Mouse (Mus musculus): ENCODE measurements at regions not wholly inside any gene's neighbourhood (a gene's known extent, or its start where the extent isn't known, plus 50 kb on each side); places are given as distances from the start of the nearest gene placed in this dataset.

DNA sequence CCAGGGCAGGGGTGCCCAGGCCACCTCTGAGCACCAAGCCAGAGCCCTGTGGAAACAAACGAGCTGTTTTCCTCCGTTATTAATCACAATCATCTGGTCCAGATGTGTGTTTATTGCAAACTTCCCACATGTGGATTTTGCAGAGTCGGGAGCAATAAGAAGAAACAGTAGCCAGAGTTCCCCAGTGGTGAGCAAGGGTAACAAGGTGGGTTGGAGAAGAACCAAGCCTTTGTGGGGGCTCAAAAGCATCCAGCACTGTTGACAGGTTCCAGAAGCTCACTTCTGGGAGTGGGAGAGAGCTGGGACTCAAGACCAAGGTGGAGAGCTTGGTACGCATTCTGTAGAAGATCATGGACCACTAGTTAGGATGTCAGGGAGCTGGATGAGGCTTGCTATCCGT is 63.6 kb downstream of the Hif1an start:
- DNase-seq: no peak

DNA sequence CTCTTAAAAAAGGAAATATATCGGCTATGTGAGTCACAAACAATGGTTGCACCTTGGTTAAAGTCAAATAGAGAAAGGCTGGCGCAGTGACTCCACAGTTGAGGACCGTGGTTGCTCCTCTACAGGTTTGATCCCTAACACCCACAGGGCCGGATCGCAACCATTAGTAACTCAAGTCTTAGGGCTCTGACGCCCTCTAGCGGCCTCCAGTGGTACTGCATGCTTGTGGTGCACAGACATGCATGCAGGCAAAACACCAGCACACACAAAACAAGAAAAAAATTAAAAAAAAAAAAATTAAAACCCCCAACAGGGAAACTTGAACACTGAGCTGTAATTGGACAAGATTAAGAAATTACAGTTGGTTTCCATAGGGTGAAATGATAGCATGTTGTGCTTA is 67.1 kb downstream of the Hif1an start:
- no peak for DNase-seq

DNA sequence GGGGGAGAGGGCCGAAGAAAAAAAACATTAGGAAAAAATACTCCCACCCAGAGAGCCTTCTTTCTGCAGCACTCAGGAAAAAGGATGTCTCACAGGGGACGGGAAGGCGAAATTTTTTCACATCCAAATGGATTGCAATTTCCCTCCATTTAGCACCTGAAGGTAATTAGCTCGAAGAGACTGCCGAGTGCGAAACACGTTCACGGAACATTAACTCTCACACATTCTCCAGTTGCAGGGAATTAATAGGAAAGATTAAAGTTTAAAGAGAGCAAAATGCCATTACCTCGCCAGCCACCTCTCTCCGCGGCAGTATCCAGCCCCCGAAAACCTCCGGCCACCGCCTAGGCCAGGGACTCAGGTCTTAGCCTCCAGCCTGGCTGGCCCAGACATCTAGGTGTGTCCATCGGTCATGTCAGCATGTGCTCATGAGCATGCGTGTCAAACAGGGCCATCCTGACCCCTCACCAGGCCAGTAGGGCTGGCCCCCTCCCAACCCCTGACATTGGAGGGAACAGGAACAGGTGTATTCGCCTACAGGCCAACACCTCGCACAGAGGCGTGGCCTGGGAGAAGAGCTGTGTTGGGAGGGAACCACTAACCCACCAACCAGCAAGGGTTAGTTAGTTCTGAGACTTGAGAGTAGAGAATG is 68.8 kb downstream of the Hif1an start:
- DNase-seq: no peak

- no peak for DNase-seq
These were observed 74.6 kb downstream of the Hif1an start for GRCm38 (mm10) chr19:44637145-44637719.

DNA sequence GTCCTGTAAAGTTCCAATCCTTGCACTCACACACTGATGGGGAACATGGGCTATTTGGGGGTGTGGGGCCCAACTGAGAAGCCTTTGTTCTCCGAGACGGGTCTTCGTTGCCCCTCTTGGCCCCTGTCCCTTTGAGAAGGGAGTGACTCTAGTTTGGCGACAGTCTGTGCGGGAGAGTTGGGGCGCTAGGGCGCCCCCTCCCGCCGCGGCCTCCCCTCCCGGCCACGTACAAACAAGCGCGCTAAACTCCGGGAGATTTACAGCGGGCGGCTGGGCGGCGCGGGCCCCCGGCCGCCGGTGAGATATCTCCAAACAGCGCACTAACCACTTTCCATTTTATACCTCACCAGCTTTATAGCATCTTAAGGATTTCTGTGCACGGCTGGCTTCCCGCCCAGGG is 77.4 kb downstream of the Hif1an start:
- no peak for DNase-seq

GRCm38 (mm10) chr19:44640551-44640950 is 77.9 kb downstream of the Hif1an start:
- no peak for DNase-seq

- DNase-seq: no peak
These were observed 79.6 kb downstream of the Hif1an start for GRCm38 (mm10) chr19:44642294-44642693.

DNA sequence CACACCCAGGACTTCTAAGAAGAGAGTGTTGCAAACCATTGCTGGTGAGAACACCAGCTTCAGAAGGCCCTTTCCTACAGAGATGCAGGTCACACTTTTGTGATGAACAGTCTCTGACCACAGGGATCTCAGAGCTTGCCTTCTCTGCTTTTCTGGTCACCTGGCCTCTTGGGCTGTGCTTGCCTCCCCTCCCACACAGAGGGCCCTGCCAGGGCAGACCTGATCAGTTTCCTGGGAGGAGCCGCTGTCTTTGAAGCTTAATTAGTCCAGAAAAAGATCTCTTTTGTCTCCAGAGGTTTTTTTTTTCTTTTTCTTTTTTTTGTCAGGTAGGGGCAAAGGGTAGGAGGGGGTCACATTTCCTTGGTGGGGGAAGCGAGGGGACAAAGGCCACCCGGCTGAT is 81.7 kb downstream of the Hif1an start:
- no peak for DNase-seq

DNA sequence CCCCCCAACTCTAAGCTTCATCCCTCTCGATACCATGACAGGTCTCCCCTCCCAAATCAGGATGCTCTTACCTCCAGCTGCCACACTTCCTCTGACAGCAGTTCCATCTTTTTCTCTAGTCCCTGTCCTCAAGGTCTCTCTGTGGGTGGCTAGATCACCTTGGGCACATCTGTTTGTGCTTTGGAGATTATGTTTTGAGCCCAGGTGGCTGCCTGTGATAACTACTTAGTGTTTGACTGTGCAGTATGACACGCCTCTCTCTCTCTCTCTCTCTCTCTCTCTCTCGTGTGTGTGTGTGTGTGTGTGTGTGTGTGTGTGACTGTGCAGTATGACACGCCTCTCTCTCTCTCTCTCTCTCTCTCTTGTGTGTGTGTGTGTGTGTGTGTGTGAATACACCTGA is 82.3 kb downstream of the Hif1an start:
- no peak for DNase-seq

DNA sequence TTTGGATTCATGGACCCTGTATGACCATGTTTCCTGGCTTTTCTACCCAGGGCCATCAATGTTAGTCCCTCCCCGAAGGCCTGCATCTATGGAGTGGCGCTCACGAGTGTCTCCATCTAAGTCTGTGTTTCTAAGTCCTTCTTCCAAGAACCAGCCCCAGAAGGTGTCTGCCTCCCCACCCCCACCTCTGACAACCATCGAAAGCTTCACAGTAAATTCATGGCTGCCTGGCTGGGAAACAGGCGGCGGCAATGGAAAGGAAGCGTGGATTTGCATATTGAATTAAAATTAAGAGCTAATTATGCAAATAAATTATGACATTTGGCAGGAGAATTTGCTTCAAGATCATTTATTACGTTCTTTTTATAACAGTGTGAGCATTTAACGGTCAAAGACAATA is 83.9 kb downstream of the Hif1an start:
- no peak for DNase-seq

DNA sequence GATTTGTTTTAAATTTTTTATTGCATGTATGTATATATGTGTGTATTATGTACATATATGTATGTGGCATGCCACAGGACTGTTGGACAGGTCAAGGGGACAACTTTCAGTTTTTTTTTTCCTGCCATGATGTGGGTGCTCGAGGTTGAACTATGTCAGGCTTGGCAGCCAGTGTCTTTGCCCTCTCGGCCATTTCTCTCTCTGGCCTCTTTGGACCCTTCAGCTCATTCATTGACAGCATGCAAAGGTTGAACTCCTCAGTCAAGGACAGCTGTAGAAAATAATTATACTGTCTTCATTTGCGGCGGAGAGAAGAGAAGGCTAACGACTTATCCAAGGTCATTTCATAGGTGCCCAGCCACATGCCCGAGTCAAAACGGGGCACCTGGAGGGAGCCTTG is 86.6 kb downstream of the Hif1an start:
- DNase-seq: no peak

DNA sequence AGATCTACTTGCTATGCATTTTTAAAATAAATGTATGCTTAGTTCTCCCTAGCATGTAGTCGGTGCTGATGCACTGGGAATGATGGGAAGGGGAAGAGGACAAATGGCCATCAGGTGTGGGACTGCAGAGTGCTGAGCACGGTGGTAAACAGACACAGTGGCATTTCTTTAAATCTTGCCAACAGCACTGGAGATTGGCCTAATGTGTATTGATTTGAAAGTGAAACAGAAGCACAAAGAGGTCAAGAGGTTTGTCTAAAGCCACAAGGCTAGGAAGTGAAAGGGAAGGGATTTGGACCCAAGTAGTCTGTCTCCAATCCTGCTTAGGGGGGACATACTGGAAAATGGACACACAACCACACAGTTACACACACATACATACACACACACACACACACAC is 88.2 kb downstream of the Hif1an start:
- DNase-seq: no peak

DNA sequence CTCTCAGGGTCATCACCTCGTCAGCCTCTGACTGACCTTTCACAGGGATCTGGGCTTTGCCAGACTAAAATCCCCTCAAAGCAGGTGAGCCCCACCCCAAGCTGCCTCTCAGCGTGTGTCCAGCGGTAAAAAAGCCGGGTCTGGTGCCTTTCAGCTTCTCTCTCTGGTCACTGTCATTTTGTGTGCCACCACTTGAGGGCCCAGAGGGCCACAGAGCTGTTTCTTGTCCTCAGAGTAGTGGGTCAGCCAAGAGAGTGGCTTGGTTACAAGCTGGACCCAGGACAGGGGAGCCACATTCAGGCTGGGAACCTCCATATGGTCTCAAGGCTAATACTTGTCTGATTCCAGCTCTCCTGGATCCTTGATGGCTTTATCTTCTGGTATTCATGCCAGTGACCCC is 89.0 kb downstream of the Hif1an start:
- no peak for DNase-seq

GRCm38 (mm10) chr19:44655719-44656118 is 93.1 kb downstream of the Hif1an start:
- DNase-seq: peak; percentile 8 to 9

DNA sequence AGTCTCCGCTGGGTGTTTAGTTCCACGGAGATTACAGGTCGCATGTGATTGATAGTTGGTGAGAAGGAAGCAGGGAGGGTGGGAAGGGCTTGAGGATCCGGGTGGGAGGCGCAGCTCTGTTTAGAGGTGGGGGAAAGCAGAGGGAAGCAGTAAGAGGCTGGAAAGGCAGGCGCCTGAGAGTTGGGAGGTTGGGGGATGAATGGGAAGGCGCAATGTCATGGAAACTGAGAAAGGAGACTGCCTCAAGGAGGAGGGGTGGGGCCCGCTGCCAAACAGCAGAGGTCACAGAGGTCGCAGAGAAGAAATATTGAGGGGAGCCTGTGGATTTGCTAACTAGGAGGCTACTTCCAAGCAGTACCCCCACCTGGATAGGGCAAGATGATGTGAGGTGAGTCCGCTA is 96.5 kb upstream of the Pax2 start:
- no peak for DNase-seq

DNA sequence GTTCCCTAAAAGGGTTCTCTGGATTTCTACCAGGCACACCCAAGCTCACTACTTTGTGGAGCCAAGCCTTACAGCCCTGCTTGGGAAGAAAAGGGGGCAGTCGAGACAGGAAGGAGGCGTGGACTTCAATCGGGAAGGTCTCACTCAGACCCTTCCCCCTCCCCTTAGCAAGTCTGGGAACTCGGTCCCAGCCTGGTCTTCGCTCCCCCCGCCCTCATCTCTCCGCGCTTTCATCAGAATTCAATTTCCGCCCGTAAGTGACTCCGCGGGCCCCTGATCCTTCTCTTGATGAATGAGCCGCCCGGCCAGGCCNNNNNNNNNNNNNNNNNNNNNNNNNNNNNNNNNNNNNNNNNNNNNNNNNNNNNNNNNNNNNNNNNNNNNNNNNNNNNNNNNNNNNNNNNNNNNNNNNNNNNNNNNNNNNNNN is 86.3 kb upstream of the Pax2 start:
- DNase-seq: no peak

- DNase-seq: no peak
These were observed 81.1 kb upstream of the Pax2 start for GRCm38 (mm10) chr19:44674621-44675245.

GRCm38 (mm10) chr19:44676555-44677120 is 79.2 kb upstream of the Pax2 start:
- no peak for DNase-seq

GRCm38 (mm10) chr19:44677295-44677694 is 78.5 kb upstream of the Pax2 start:
- no peak for DNase-seq

DNA sequence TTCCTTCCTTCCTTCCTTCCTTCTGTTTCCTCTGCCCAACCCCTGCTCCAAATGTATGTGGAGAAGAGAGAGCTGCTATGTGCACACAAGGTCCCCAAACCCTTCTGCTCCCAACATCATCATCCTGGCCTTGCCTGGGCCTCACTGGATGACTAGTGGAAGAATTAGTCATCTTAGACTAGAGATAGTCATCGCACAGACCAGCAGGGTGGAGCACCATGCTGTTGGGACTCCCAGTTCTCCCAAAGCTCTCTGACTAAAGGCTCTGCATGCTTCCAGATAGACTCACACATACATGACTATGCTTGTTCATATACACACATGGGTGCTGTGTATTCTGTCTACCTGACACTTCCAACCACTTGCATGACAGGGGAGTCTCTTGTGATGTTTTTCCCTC is 77.2 kb upstream of the Pax2 start:
- no peak for DNase-seq

GRCm38 (mm10) chr19:44681675-44682074 is 74.2 kb upstream of the Pax2 start:
- DNase-seq: no peak

DNA sequence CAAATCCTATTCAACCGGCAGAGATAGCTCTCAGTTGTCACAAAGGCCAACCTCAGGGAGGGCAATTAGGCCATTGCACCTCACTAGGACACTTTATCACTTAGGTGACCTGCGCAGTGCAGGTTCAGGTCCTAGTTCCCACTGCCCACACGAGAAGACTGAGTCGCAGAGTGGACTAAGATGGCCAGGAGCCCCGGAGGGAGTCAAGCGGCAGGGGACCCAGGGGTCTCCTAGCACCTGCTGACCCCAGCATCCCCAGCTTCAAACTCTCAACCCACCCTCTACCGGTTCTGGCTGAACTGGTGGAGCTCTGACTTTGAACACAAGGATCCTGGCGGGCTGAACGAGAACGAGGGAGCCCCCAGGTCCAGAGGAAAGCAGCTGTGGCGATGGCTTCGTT is 72.7 kb upstream of the Pax2 start:
- no peak for DNase-seq

- peak in 1 of 2 experiments; percentile 6 for DNase-seq
These were observed 71.8 kb upstream of the Pax2 start for GRCm38 (mm10) chr19:44684061-44684514.

GRCm38 (mm10) chr19:44686061-44686460 is 69.8 kb upstream of the Pax2 start:
- no peak for DNase-seq

Measured in lung, adult 18-20 months (tissue).